In genomic region chr9:48646781-48647647, GRCm38 (mm10) we compare ENCODE assay signal across 11 mouse cellular contexts. TPM values are rescaled to one million over a fixed set of nuclear protein-coding genes. Genes with fewer than 3 reads are reported as not detected.
DNase-seq lines count a peak whose midpoint lies in the region; ATAC-seq lines count a peak whose summit lies in the region.
"Had no signal": no experiment of that assay in that cellular context is flagged by ENCODE, and none has a peak within 500 bp of the region (broad histone marks: within the 10 kb centered on the region; RNA-seq: fewer than 3 reads in every experiment).

No protein-coding gene starts in this region.

- H3K4me1 ChIP-seq in kidney, embryonic 14.5 days (ENCODE audit: control insufficient read depth, insufficient read depth, low read length): peaks cover 25% of the 10 kb centered on the region
- peaks cover 41% of the 10 kb centered on the region for H3K4me1 ChIP-seq in neural tube, embryonic 13.5 days (replicated peaks)

- no peaks in the 10 kb centered on the region for H3K36me3 ChIP-seq in kidney, embryonic 14.5 days (ENCODE audit: control insufficient read depth, insufficient read depth, low read length)
- H3K36me3 ChIP-seq in neural tube, embryonic 13.5 days: 0 out of 2 replicates have a peak, but pooled peaks cover 4% of the 10 kb centered on the region
- H3K36me3 ChIP-seq: hindbrain, embryonic 13.5 days had no signal

- no peak overlapping the region for H3K4me3 ChIP-seq in kidney, embryonic 14.5 days (ENCODE audit: low read length)
- no peak overlapping the region for H3K4me3 ChIP-seq in neural tube, embryonic 13.5 days
- H3K4me3 ChIP-seq: hindbrain, embryonic 13.5 days; myocyte had no signal

- peaks cover 4% of the 10 kb centered on the region; the same call in 1 of the 2 replicates for H3K9me3 ChIP-seq in kidney, embryonic 14.5 days (ENCODE audit: control insufficient read depth, low read length)
- H3K9me3 ChIP-seq in neural tube, embryonic 13.5 days: 0 out of 2 replicates have a peak, but pooled peaks cover 8% of the 10 kb centered on the region

- peaks cover 6% of the 10 kb centered on the region; the same call in 1 of the 2 replicates for H3K27me3 ChIP-seq in kidney, embryonic 14.5 days (ENCODE audit: control insufficient read depth, insufficient read depth, low read length)
- peaks cover 24% of the 10 kb centered on the region for H3K27me3 ChIP-seq in neural tube, embryonic 13.5 days

- no peak for ATAC-seq in kidney, embryonic 14.5 days (ENCODE audit: low FRiP score, low TSS enrichment)
- ATAC-seq in neural tube, embryonic 13.5 days (ENCODE audit: low read depth): no peak

- no peak overlapping the region for H3K9ac ChIP-seq in kidney, embryonic 14.5 days (ENCODE audit: low read depth, low read length)
- H3K9ac ChIP-seq in neural tube, embryonic 13.5 days: peak overlapping the region; percentile 41
- H3K9ac ChIP-seq: liver, embryonic 14.5 days had no signal

- peak; percentile 5 for DNase-seq in embryo, embryonic 10 days (ENCODE audit: low spot score)
- DNase-seq in embryo, embryonic 10.5 days (ENCODE audit: low spot score): no peak
- DNase-seq in kidney, adult 18-20 months: peak; percentile 50
- DNase-seq in retina, postnatal 1 day: peak; percentile 17
- DNase-seq in retina, embryonic 14.5 days (ENCODE audit: low spot score): no peak
- no peak for DNase-seq in right cerebral cortex, postnatal 36 days (ENCODE audit: low spot score in 2 of 2)

- no peak overlapping the region for H3K27ac ChIP-seq in kidney, embryonic 14.5 days (ENCODE audit: low read depth, low read length)
- H3K27ac ChIP-seq in neural tube, embryonic 13.5 days (replicated peaks): peak overlapping the region; percentile 52; the same call in 1 of the 2 replicates
- H3K27ac ChIP-seq: hindbrain, embryonic 13.5 days; liver, embryonic 14.5 days had no signal

- no peak overlapping the region for H3K4me2 ChIP-seq in kidney, embryonic 14.5 days (replicated peaks; ENCODE audit: low read depth, low read length)
- H3K4me2 ChIP-seq in neural tube, embryonic 13.5 days: no peak overlapping the region
- H3K4me2 ChIP-seq: hindbrain, embryonic 13.5 days had no signal

- 52% methylated on average over 16 of the region's 16 CpGs for WGBS in kidney, embryonic 14.5 days
- WGBS in neural tube, embryonic 13.5 days: 42% methylated on average over 16 of the region's 16 CpGs

RNA-seq across cellular contexts. Expression of gene Nnmt, which starts 42.1 kb away (rescaled TPM):
- 0.55 and 1.7 TPM in 2 replicates for polyA plus RNA-seq in kidney, embryonic 14.5 days (2014; fragmentation: Nextera tagmentation; extraction: Ambion mirVana)
- polyA plus RNA-seq in neural tube, embryonic 13.5 days (2015; fragmentation: Nextera tagmentation; extraction: Ambion mirVana): 0.75 and 1.6 TPM in 2 replicates

Comparison
In these comparisons a context has a peak if more than half of its experiments do, and no peak if none do; other contexts are left out.
1. DNase-seq: peak in embryo, embryonic 10 days (single experiment), kidney, adult 18-20 months (single experiment) and retina, postnatal 1 day (single experiment); none in embryo, embryonic 10.5 days (single experiment), retina, embryonic 14.5 days (single experiment) and right cerebral cortex, postnatal 36 days (0 of 2).